Mouse (Mus musculus): ENCODE measurements around the gene Grip2.
A peak's percentile ranks its signal among the peaks of the same experiment; 100 is the strongest.

The Grip2 gene

DNA sequence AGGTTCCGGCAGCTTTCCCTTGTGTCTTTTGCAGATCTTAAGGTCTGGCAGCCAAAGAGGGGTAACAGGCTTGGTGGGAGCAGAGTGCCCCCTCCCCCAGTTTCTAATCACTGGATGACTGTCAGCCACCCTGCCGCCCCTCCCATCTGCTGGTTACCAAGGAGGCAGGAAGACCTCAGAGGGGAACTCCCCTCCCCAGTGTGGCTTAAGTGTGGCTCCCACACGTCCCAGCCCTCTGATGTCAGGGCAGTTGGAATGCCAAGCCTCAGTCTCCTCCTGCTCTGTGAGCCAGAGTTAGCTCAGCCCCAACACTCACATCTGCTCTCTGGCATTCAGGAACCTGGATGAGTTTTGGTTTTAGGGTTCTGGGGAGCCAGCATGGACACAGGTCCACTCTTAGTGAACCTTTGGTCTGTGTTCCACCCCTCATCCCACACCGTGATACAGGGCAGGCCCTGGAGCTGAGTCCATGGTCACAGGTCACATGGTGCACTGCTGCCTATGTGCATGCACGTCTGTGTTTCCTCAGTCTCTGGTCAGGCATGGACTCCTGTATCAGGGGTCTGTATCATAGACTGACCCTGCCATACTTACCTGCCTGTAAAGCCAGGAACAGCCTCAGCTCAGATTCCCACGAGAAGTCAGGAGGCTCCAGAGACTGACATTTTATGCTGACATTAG lies 98.0 kb downstream of the Grip2 start:
- DNase-seq (ENCODE audit: low spot score), result no peak

DNA sequence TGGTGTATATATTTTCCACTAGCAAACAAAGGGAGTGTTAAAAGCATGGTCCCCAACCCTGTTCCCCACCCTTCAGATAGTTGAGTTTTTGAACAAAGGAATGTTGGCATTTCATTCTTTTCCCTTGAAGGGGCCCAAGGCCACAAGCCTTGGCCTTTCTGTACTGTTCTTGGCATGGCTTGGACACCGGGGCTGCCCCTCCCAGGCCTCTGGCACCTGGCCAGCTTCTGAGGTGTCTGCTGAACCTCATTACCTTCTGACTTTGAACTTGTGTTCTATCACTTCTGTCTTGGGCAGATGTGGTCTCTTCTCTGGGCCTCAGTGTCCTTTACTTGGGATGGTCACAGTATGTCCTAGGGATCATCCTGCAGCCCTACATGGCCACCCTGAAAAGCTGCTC lies 99.7 kb downstream of the Grip2 start:
- no peak for DNase-seq (ENCODE audit: low spot score)

- DNase-seq (ENCODE audit: low spot score), result no peak
Observed at GRCm38 (mm10) chr6:91721215-91721701, 105.8 kb downstream of the Grip2 start.

- DNase-seq (ENCODE audit: low spot score), result no peak
Observed at GRCm38 (mm10) chr6:91720588-91721214, 106.3 kb downstream of the Grip2 start.

DNA sequence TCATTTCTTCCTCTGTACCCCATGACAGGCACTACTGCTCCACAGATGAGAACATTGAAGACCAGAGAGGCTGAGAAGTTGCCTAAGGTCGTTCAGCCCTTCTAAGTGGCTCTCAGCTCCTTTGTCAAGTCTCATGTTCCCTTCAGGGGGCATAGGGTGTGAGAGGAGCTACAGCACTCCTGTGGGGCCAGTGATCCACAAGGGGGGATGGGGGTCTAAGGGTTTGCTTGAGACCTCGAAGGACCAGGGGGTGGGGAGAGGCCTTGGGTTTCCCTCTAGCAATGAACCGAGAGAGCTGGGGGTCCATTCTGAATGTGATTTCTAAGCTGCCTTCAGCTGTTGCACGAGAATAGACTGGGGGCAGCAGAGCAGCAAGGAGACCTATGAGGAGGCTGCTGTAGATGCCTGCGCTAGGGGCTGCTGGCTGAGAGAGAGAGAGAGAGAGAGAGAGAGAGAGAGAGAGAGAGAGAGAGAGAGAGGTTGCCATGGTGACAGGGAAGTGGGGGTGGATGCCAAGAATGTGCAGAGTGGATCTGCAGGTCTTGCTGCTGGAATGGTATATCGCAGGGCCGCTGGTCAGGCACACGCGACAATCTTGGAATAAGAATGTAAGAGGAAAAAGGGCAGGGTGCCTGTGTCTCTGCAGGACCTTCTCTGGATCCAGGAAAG lies 107.1 kb downstream of the Grip2 start:
- peak; percentile 75 for DNase-seq (ENCODE audit: low spot score)

- peak; percentile 61 for DNase-seq (ENCODE audit: low spot score)
Observed at GRCm38 (mm10) chr6:91719042-91719747, 107.9 kb downstream of the Grip2 start.

DNA sequence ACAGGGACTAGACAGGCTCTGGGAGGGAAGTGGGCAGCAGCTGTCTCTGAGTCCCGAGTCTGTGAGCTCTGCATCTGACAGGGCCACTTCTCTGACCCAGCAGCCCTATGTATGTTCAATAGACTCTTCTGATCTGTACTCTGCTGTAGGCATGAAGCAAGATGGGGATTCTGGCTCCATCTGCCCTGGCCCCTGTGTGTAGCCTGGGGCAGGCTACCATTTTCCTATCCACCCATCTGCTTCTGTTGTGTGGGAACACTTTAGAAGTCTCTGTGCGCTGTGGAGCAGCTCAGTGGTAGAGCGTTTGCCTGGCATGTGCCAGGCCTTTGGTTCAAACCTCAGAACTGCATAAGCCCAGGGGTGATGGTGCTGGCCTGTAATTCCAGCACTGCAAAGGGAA lies 108.4 kb downstream of the Grip2 start:
- no peak for DNase-seq (ENCODE audit: low spot score)

GRCm38 (mm10) chr6:91718067-91718466 lies 109.0 kb downstream of the Grip2 start:
- DNase-seq (ENCODE audit: low spot score), result no peak

DNA sequence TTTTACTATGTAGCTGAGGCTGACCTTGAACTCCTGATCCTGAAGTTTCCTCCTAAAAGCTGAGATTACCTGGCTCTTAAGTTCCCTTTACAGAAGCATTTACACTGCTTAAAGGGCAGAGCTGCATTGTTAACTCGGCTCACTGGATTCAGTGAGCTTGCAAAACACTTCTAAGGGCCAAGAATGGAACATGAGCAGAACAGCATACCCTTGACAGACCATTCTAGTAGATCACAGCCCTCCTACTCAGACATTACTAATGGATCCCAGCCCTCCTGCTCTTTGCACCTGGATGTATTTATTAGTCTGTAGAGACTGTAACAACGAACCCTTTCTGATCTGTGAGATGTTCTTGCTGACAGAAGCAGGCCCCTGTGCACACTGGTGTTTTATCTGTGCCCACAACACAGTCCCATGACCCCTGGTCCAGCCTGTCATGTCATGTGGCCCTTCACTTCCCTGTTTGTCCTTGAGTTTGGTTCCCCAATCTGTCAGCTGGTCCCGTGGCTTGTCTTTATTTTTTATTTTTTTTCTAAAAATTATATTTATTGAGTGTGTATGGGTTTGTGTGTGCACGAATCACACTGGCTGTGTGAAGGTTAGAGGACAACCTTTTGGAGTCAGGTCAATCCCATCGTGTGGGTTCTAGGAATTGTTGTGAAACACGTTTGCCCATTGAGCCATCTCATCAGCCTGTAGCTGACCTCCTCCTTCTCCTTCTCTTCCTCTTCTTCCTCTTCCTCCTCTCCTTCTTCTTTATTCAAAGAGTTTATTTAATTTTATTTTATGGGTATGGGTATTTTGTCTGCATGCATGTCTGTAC lies 110.9 kb downstream of the Grip2 start:
- no peak for DNase-seq (ENCODE audit: low spot score)

GRCm38 (mm10) chr6:91715023-91715422 lies 112.0 kb downstream of the Grip2 start:
- no peak for DNase-seq (ENCODE audit: low spot score)

DNA sequence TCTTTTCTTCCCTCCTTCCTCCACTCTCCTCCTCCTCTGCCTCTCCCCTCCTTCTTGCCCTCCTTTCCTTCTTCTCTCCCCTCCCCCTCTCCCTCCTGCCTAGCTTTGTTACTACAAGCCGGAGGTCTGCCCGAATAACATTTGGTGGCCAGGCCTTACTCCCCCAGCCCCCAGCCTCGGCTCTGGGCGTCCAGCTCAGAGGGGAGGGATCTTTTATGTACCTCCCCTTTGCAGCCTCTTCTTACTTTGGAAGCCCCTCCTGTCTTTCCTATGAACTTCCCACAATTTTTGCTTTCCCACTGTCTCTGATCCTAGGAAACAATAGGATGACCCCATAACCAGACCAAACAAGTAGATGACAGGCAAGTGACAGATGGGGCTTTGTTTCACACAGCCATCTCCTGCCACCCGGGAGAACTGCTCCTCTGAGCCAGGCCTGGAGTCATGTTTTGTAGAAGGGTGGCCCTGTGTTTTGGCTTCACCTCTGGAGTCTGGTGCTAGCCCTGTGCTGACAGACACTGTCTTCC lies 113.6 kb downstream of the Grip2 start:
- DNase-seq (ENCODE audit: low spot score), result peak; percentile 73

DNA sequence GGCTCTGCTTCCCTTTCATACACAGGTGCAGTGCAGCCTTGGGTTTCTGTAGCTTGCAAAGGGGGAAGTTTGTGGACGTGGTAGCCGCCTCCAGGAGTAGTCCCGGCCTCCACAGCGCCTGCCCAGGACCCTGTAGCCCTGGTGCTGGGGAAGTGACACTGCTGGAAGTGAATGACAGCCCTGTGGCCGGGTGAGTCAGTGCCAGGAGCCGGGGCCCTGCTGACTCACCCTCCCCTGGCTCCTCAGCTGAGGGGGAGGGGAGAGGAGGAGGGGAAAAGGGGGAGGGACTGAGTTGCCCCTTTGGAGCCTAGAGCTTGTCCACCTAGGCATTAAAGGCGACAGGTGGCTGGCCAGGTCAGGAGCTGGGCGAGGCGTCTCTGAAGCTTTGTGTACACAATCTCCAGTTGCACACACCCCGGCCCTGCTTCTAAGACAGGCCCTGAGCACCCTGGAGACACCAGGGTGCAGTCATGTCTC lies 114.2 kb downstream of the Grip2 start:
- peak; percentile 67 for DNase-seq (ENCODE audit: low spot score)

DNA sequence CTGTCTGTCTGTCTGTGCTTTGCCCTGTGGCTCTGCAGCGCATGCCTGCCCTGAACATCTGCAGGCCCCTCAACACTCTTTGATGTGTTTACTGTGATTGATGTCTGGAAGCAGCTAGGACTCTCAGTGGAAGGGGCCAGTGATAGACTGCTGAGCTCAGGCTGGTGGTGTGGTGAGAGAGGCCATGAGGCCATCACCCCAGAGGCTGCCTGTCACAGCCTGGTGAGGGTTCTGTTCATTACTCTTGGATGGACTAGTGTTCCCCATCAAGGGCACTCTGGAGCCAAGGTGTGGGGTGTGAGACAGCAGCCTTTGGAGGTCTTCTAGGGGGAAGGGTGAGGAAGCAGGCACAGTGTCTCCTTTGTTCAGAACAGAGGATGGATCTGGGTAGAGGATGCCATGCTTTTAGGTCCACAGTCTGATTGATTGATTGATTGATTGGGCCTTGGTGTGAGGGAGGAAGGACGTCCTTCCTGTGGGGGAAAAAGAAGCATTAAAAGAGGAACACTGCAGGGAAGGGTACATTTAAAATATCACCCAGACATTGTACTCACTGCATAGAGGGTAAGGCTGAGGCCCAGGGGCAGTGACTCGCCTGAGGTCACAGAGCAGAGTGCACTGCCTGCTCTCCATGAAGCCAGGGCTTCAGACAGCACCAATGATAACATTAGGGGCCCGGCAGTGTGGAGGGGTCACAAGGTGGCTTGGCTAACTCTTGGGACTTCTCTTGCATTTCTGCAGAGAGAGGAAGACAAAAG lies 114.8 kb downstream of the Grip2 start:
- DNase-seq (ENCODE audit: low spot score), result no peak

Data from retina, embryonic 14.5 days (tissue).